Mouse (Mus musculus) G1E (cell line): ENCODE data around the gene Morn5.

Experiments
- CTCF ChIP-seq: IDR thresholded peaks from 2 replicates; pipeline ENCODE4 v1.5.1; 2012; ENCODE audit warnings: low read depth, low read length, inconsistent platforms, mixed read lengths
- GATA1 ChIP-seq: IDR thresholded peaks from 2 replicates; pipeline ENCODE4 v1.6.1; 2012; ENCODE audit warnings: borderline replicate concordance, low read length, inconsistent platforms, mixed read lengths
- GATA2 ChIP-seq: IDR thresholded peaks from 2 replicates; pipeline ENCODE4 v1.6.1; 2012; ENCODE audit warnings: low read depth, low read length, inconsistent platforms, borderline replicate concordance
- POLR2AphosphoS5 ChIP-seq: IDR thresholded peaks from 2 replicates; pipeline ENCODE4 v1.6.1; 2012; ENCODE audit warnings: low read depth, low read length, inconsistent platforms; ENCODE audit not compliant: insufficient replicate concordance
- TAL1 ChIP-seq: conservative IDR thresholded peaks from 2 replicates; pipeline ENCODE4 v1.6.1; 2012; ENCODE audit warnings: low read depth, low read length, inconsistent platforms, mixed read lengths

- TF ChIP-seq CTCF (no peak), TAL1 (no peak), GATA1 (no peak), GATA2 (no peak), POLR2AphosphoS5 (no peak)
These were observed 28.0 kb downstream of the Morn5 start for GRCm38 (mm10) chr2:36077160-36077761.
